Mouse (Mus musculus): ENCODE measurements around the gene Zfp990. TPM values are rescaled to one million over a fixed set of nuclear protein-coding genes. Genes with fewer than 3 reads are reported as not detected.
"Not testable (repeated sequence)": the region's sequence is repeated elsewhere in the genome, so short reads cannot be mapped to it uniquely, and the experiment has no call there.

The Zfp990 gene
- total RNA-seq, 1 experiment from 2014 or later = 0.05 TPM

DNA sequence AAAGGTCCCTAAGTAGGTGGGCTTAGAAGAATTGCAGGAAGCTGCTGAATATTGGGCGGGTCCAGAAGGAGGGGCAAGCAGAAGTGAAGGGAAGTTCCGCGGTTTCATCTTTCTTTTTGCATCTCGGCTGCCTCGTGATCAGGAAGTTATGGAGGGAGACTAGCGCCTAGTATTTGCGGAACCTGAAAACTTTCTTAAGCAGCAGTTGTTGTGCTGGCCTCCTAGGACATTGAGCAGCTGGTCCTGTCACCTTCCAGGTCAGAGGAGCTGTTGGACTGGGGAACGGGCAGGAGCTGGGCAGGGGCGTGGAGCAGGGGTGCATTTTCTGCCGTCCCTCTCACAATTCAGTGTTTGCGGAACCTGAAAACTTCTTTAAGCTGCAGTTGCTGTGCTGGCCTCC, 74.5 kb downstream of the Zfp990 start, which contains the start of gene Gm13212:
TSS of gene Gm13212 (plus strand) at position 89 of the 400 bp plus-strand sequence.
- ATAC-seq (replicated peaks; ENCODE audit: low read depth, poor library complexity, severe bottlenecking) = peak; percentile 96

DNA sequence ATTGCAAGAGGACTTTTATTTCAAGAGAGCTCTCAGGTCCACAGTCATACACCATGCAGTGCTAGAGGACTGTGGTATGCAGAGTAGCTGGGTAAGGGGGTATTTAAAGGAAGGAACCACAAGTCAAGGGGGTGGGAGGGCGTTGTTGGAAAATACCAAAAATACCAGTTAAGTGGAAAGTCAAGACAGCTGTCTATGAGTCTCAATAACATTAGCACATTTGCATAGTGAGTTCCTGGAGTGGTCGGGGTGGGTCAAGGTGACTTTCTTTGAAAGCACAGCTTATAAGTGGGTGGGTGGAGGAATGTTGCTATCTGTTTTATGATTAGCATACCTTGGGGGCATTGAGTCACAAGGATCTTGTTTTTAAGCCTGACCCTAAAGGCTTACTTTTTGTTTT, 75.5 kb downstream of the Zfp990 start:
- not testable (repeated sequence) for ATAC-seq (replicated peaks; ENCODE audit: low read depth, poor library complexity, severe bottlenecking)

Other genes starting within 250 kb of the Zfp990 start
- gene Tnfrsf8, start 195.6 kb upstream of the Zfp990 start, total RNA-seq (2017) = 0.05 and 0.29 TPM in 2 replicates
- gene Gm13212, start 74.4 kb downstream of the Zfp990 start, total RNA-seq (2017) = 18.3 and 23.8 TPM in 2 replicates
- gene Zfp980, start 159.9 kb downstream of the Zfp990 start, total RNA-seq (2017) = not detected in 2 replicates

Data from common myeloid progenitor, adult 5-6 weeks (primary cell).